Mouse (Mus musculus): Measurements from ENCODE around the gene Fxyd2. TPM values are rescaled to one million over a fixed set of nuclear protein-coding genes. Genes with fewer than 3 reads are reported as not detected.

Fxyd2 gene
- polyA plus RNA-seq (2014; fragmentation: Illumina TruSeq; extraction: RNeasy Lipid Tissue Mini Kit (QIAGEN cat#74804); ENCODE audit: low read depth, low replicate concordance): not detected

DNA sequence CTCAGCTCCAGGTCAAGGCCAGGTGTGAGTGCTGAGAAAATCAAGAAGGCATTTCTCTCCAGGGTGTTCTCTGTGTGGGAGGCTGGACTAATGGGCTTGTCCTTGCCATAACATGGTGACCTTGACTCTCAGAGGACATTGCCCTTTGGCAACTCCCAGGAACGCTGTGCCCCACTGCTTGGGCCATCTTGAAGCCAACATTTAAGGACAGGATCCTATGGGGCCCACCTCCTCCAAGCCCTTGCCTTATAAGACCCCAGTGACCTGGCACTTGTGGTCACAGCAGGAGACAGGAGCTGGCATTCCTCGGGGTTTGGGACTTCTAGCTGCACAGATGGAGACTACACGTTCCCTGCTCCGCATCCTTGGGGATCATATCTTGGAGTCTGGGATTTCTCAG, at the start of gene Fxyd2:
Gene Fxyd2 (plus strand): TSS at position 236 of the 400 bp plus-strand sequence.

DNA sequence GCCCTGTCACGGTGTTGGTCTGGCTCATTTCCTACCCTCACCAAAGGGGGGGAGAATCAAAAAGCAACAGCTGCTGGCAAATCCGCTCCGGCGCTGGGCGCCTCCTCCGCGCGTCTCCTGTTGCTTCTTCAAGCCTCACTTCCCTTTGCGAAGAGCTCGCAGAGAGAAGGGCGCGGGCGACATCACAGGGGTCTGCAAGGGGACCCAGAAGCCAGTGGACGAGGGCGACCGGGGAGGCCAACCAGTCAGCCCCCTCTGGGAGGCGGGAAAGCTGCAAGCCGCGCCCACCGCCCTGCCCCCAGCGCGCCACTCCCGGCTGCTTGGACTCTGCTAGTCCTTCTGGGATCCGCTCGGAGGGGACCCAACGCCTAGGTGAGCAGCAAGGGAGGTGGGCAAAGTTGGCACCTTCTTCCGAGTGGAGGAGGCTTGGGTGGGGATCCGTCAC, 29.3 kb upstream of the Fxyd2 start, which contains the start of gene Fxyd6:
Gene Fxyd6 (plus strand): TSS at position 69 of the 445 bp plus-strand sequence.

DNA sequence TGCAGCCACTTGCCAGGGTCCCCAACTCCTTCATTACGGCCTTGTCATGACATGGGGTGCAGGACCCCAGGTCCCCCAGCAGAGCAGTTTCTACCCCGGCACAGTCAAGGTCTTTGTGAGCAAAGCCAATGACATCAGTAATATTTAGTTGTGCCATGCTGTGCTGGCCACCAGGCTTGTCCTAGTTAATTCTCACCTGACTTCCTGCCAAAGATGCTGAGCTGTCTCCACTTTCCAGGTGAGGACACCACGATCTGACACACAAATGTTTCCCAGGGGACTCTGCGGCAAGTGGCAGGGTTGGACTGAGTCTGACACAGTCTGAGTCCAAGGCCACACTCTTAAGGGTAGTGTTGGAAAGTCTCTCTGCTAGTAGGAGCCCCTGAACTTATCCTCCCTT, 27.0 kb downstream of the Fxyd2 start, which contains the start of gene Dscaml1:
Gene Dscaml1 (plus strand): TSS at position 173 of the 400 bp plus-strand sequence.

Other genes with a start within 250 kb of the Fxyd2 start
- not detected for gene BC049352, start 217.7 kb upstream of the Fxyd2 start, polyA plus RNA-seq (2014; fragmentation: Illumina TruSeq; extraction: RNeasy Lipid Tissue Mini Kit (QIAGEN cat#74804); ENCODE audit: low read depth, low replicate concordance)
- gene Tmprss4, start 195.6 kb upstream of the Fxyd2 start, polyA plus RNA-seq (2014; fragmentation: Illumina TruSeq; extraction: RNeasy Lipid Tissue Mini Kit (QIAGEN cat#74804); ENCODE audit: low read depth, low replicate concordance): not detected
- gene Il10ra, start 130.5 kb upstream of the Fxyd2 start, polyA plus RNA-seq (2014; fragmentation: Illumina TruSeq; extraction: RNeasy Lipid Tissue Mini Kit (QIAGEN cat#74804); ENCODE audit: low read depth, low replicate concordance): 0.82 TPM
- gene Tmprss13, start 80.6 kb upstream of the Fxyd2 start, polyA plus RNA-seq (2014; fragmentation: Illumina TruSeq; extraction: RNeasy Lipid Tissue Mini Kit (QIAGEN cat#74804); ENCODE audit: low read depth, low replicate concordance): 0.35 TPM
- gene Fxyd6, start 29.5 kb upstream of the Fxyd2 start, polyA plus RNA-seq (2014; fragmentation: Illumina TruSeq; extraction: RNeasy Lipid Tissue Mini Kit (QIAGEN cat#74804); ENCODE audit: low read depth, low replicate concordance): 20.9 TPM
- 0.23 TPM for gene Dscaml1, start 27.0 kb downstream of the Fxyd2 start, polyA plus RNA-seq (2014; fragmentation: Illumina TruSeq; extraction: RNeasy Lipid Tissue Mini Kit (QIAGEN cat#74804); ENCODE audit: low read depth, low replicate concordance)

Data from adrenal gland, adult 10 weeks (tissue).